Mouse (Mus musculus) liver, embryonic 13.5 days (tissue): Measurements from ENCODE around the gene Nr2c2ap. TPM values are rescaled to one million over a fixed set of nuclear protein-coding genes. Genes with fewer than 3 reads are reported as not detected.

Experiments used
- ATAC-seq: fragments of 200-750 bp; cut with Nextera tagmentation; 2 replicates; pipeline ENCODE4 v1.8.0; 2017; ENCODE audit warnings: low read depth, mild to moderate bottlenecking, moderate number of reproducible peaks, moderate library complexity
- DNase-seq: peaks from one replicate; pipeline ENCODE4 v3.0.0; 2022
- H3K27ac ChIP-seq: fragments of 300-500 bp; sonication (generic); 2 replicates; pipeline ENCODE4 v1.5.1; 2015; ENCODE audit warnings: moderate library complexity, mild to moderate bottlenecking, inconsistent platforms
- H3K27me3 ChIP-seq: fragments of 300-500 bp; sonication (generic); 2 replicates; pipeline ENCODE4 v1.6.1; 2015; ENCODE audit warnings: mild to moderate bottlenecking, inconsistent platforms
- H3K36me3 ChIP-seq: fragments of 300-500 bp; sonication (generic); 2 replicates; pipeline ENCODE4 v1.6.1; 2015; ENCODE audit warnings: mild to moderate bottlenecking, inconsistent platforms
- H3K4me1 ChIP-seq: fragments of 300-500 bp; sonication (generic); replicated peaks from 2 replicates; pipeline ENCODE4 v1.6.1; 2015; ENCODE audit warnings: inconsistent platforms
- H3K4me2 ChIP-seq: fragments of 300-500 bp; sonication (generic); 2 replicates; pipeline ENCODE4 v1.6.1; 2015; ENCODE audit warnings: inconsistent platforms, mild to moderate bottlenecking, moderate library complexity
- H3K4me3 ChIP-seq: fragments of 300-500 bp; sonication (generic); replicated peaks from 2 replicates; pipeline ENCODE4 v1.5.1; 2015; ENCODE audit warnings: mild to moderate bottlenecking, inconsistent platforms
- H3K9ac ChIP-seq: fragments of 300-500 bp; sonication (generic); 2 replicates; pipeline ENCODE4 v1.6.1; 2015; ENCODE audit warnings: mild to moderate bottlenecking, inconsistent platforms
- H3K9me3 ChIP-seq: fragments of 300-500 bp; sonication (generic); replicated peaks from 2 replicates; pipeline ENCODE4 v1.6.1; 2016; ENCODE audit warnings: inconsistent platforms
- WGBS: fragments of 180-500 bp; shearing (Covaris S2); methylation state at CpG from one replicate; pipeline ENCODE4 v1.1.7; 2015; ENCODE audit not compliant: insufficient replicate concordance; 5-methylcytosine and 5-hydroxymethylcytosine counted together
- polyA plus RNA-seq: library from polyadenylated mRNA; unstranded; fragments of >200 nt; fragmentation: Nextera tagmentation; extraction: Ambion mirVana; gene quantifications from 2 replicates; pipeline ENCODE4 v1.2.1, GENCODE M21; 2015

Nr2c2ap gene
- polyA plus RNA-seq, 1 experiment from 2014 or later, result 26.2 TPM

DNA sequence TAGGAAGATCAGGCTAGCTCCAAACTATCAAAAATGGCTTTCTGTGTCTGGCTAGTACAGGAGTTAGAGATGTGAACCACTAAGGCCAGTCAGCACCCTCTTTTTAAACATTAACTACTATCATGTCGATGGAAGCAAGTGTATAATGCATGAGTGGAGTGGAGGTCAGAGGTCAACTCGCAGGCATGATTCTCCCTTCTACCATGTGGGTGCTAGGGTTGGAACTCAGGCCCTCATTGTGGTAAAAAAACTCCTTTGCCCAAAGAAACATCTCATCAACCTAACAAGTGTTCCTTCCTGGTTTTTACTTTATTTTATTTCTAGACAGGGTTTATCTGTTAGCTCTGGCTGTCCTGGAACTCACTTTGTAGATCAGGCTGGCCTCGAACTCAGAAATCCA is 39.6 kb downstream of the Nr2c2ap start:
- ATAC-seq (no peak), DNase-seq (no peak)
- Histone ChIP-seq H3K4me3 (no peak overlapping the region), H3K27me3 (peaks cover 8% of the 10 kb centered on the region), H3K4me1 (peaks cover 65% of the 10 kb centered on the region), H3K36me3 (peaks cover 6% of the 10 kb centered on the region; the same call in 1 of the 2 replicates), H3K9ac (no peak overlapping the region), H3K27ac (no peak overlapping the region), H3K9me3 (no peaks in the 10 kb centered on the region), H3K4me2 (no peak overlapping the region)
- 56% methylated on average over 3 of the region's 3 CpGs for WGBS

GRCm38 (mm10) chr8:70171240-70171639 is 40.1 kb downstream of the Nr2c2ap start:
- Histone ChIP-seq H3K4me1 (peaks cover 60% of the 10 kb centered on the region), H3K27me3 (peaks cover 4% of the 10 kb centered on the region; the same call in 1 of the 2 replicates), H3K9ac (no peak overlapping the region), H3K36me3 (peaks cover 6% of the 10 kb centered on the region; the same call in 1 of the 2 replicates), H3K4me3 (no peak overlapping the region), H3K27ac (peak overlapping the region; percentile 70), H3K4me2 (peak overlapping the region; percentile 74; the same call in 1 of the 2 replicates), H3K9me3 (no peaks in the 10 kb centered on the region)
- ATAC-seq (peak; percentile 35; the same call in 1 of the 2 replicates), DNase-seq (no peak)
- WGBS, result 63% methylated on average over 7 of the region's 7 CpGs

DNA sequence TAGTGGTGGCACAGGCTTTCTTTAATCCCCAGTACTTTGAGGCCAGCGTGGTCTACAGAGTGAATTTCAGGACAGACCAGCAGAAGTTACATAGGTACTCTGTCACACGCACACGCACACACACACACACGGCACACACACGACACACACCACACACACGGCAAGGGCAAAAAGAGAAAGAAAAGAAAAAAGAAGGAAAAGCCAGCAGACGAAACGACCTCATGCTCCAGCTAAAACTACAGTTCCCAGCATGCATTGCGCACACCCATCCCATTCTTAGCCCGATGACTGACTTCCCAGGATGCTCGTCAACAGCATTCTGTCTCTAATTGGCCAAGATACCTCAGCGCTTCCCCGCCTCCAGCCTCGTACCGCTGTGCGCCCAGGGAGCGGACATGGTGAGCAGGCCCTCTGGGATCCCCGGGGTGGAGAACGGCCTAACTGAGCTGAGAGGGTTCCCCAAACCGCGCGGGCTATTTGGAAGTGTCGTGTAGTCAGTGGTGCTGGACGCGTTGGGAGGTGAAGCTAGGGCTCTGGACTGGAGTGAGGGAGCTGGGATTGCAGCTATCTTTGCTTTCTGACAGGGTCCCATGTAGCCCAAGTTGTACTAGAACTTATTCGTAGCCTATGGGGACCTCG is 41.0 kb downstream of the Nr2c2ap start, which contains the start of gene Tmem161a:
Tmem161a (plus strand) TSS at position 314 of the 639 bp plus-strand sequence.
- peak within 1 kb of the TSS; percentile 75 for H3K4me3 ChIP-seq
- peaks cover 14% of the 10 kb centered on the region for H3K36me3 ChIP-seq
- H3K4me1 ChIP-seq, result peaks cover 52% of the 10 kb centered on the region
- H3K27me3 ChIP-seq, result 0 out of 2 replicates have a peak, but pooled peaks cover under 1% of the 10 kb centered on the region
- 3% methylated on average over 27 of the region's 27 CpGs for WGBS
- H3K27ac ChIP-seq, result peak within 1 kb of the TSS; percentile 70
- H3K9me3 ChIP-seq, result no peaks in the 10 kb centered on the region
- peak within 1 kb of the TSS; percentile 74 for H3K4me2 ChIP-seq
- DNase-seq (peak; percentile 91), ATAC-seq (peak; percentile 93)
- peak within 1 kb of the TSS; percentile 82 for H3K9ac ChIP-seq

DNA sequence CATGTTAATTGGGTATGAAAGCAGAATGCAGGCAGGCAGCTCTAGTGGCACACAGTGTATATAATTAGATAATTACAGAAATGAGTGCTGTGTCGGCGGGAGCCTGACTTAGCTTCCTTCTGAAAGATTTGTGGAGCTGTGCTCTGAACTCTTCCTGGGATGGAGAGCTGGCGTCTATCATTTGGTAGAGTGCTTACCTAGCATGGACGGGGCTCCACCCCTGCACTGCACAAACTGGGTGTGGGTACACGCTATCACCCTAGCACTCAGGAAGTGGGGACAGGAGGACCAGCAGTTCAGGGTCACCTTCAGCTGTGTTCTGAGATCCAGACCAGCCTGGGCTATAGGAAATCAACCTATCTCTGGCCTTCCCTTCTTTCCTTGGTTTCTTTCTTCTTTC is 42.2 kb downstream of the Nr2c2ap start:
- DNase-seq, result peak; percentile 39
- peaks cover 23% of the 10 kb centered on the region for H3K36me3 ChIP-seq
- H3K27ac ChIP-seq, result peak overlapping the region; percentile 69
- peaks cover 52% of the 10 kb centered on the region for H3K4me1 ChIP-seq
- H3K9me3 ChIP-seq, result no peaks in the 10 kb centered on the region
- H3K4me2 ChIP-seq, result peak overlapping the region; percentile 74
- no peaks in the 10 kb centered on the region for H3K27me3 ChIP-seq
- peak overlapping the region; percentile 75 for H3K4me3 ChIP-seq
- ATAC-seq, result peak; percentile 67
- WGBS, result 27% methylated on average over 5 of the region's 5 CpGs
- peak overlapping the region; percentile 82 for H3K9ac ChIP-seq

DNA sequence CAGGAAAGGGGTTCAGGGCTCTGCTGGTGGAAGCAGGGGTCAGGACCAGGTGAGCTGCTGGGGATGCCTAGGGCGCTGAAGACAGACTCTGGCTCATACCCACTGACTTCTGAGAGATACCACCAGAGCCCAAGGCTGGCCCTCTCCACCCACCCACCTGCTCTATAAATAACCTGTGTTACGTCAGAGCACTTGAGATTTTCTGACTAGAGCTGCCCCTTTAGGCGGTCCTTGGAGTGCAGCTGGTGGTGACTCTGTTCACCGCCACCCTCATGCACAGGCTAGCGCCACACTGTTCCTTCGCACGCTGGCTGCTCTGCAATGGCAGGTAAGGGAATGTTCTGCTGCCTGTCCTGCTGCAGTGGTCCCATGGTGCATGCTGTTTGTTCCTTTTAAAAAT is 42.9 kb downstream of the Nr2c2ap start:
- 79% methylated on average over 7 of the region's 7 CpGs for WGBS
- no peaks in the 10 kb centered on the region for H3K27me3 ChIP-seq
- no peak for ATAC-seq
- H3K4me2 ChIP-seq, result peak overlapping the region; percentile 74
- peaks cover 57% of the 10 kb centered on the region for H3K4me1 ChIP-seq
- peaks cover 31% of the 10 kb centered on the region for H3K36me3 ChIP-seq
- no peak overlapping the region for H3K4me3 ChIP-seq
- DNase-seq, result no peak
- no peaks in the 10 kb centered on the region for H3K9me3 ChIP-seq
- peak overlapping the region; percentile 69 for H3K27ac ChIP-seq
- H3K9ac ChIP-seq, result 0 out of 2 replicates have a peak overlapping the region, but pooled peaks have one; percentile 82

DNA sequence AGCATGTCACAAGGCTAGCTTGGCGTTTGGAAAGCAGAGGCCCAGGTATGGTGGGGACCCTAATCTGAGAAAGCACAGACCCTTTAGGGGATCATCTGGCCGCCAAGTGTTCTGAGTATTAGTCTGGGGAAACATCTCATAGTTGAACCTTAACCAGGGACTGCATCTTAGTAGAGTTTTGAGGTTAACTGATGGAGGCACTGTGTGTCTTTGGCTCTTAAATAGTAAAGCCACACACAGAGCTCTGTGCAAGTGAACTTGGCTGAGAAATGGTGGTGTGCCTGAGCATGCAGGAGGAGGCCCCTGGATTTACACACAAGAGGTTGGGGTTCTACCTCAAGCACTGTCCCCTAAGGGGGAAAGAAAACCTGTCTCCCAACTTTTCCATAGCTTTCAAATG is 47.1 kb downstream of the Nr2c2ap start:
- H3K9me3 ChIP-seq, result no peaks in the 10 kb centered on the region
- H3K4me2 ChIP-seq, result no peak overlapping the region
- whole genome bisulfite sequencing, result 77% methylated on average over 2 of the region's 2 CpGs
- no peaks in the 10 kb centered on the region for H3K27me3 ChIP-seq
- peaks cover 57% of the 10 kb centered on the region for H3K4me1 ChIP-seq
- H3K27ac ChIP-seq, result no peak overlapping the region
- no peak overlapping the region for H3K4me3 ChIP-seq
- H3K36me3 ChIP-seq, result peaks cover 60% of the 10 kb centered on the region
- no peak for DNase-seq
- H3K9ac ChIP-seq, result 0 out of 2 replicates have a peak overlapping the region, but pooled peaks have one; percentile 4
- no peak for ATAC-seq

- Histone ChIP-seq H3K4me3 (no peak overlapping the region), H3K27me3 (no peaks in the 10 kb centered on the region), H3K4me1 (peaks cover 51% of the 10 kb centered on the region), H3K27ac (no peak overlapping the region), H3K9me3 (no peaks in the 10 kb centered on the region), H3K9ac (no peak overlapping the region), H3K4me2 (no peak overlapping the region), H3K36me3 (peaks cover 62% of the 10 kb centered on the region)
- ATAC-seq (no peak), DNase-seq (no peak)
- 86% methylated on average over 4 of the region's 4 CpGs for WGBS
These were observed 47.9 kb downstream of the Nr2c2ap start for GRCm38 (mm10) chr8:70179082-70179481.

DNA sequence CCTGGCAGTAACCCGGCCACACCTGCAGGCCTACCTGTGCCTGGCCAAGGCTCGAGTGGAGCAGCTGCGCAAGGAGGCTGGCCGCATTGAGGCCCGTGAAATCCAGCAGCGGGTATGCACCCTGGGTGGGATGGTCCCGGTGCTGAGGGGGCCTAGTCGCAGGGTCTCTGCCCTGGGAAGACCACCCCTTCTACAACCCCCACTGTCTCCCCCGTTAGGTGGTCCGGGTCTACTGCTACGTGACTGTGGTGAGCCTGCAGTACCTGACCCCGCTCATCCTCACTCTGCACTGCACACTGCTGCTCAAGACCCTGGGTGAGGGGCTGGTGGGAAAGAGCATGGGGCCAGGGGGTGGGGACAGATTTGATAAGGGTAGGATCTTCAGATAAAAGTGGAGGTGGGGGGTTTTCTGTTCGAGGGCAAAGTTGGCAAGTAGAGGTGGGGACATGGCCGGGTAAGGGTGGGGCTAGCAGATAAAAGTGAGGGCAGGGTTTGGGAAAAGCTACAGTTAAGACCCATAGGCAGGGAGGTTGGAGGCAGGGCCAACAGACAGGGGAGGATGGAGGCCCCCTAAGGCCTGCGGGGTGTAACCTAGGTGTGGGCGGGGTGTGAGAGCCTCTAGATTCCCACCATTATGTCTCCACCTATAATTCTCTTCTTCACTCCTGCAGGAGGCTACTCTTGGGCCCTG is 50.2 kb downstream of the Nr2c2ap start:
- DNase-seq (peak; percentile 69), ATAC-seq (peak; percentile 93)
- peak overlapping the region; percentile 49 for H3K4me2 ChIP-seq
- WGBS, result 57% methylated on average over 16 of the region's 16 CpGs
- peak overlapping the region; percentile 35 for H3K9ac ChIP-seq
- H3K4me3 ChIP-seq, result no peak overlapping the region
- H3K27ac ChIP-seq, result peak overlapping the region; percentile 78
- no peaks in the 10 kb centered on the region for H3K9me3 ChIP-seq
- peaks cover 42% of the 10 kb centered on the region for H3K4me1 ChIP-seq
- H3K36me3 ChIP-seq, result peaks cover 57% of the 10 kb centered on the region
- no peaks in the 10 kb centered on the region for H3K27me3 ChIP-seq

- H3K36me3 ChIP-seq, result peaks cover 52% of the 10 kb centered on the region
- 70% methylated on average over 2 of the region's 2 CpGs for whole genome bisulfite sequencing
- no peak for DNase-seq
- no peaks in the 10 kb centered on the region for H3K9me3 ChIP-seq
- H3K9ac ChIP-seq, result peak overlapping the region; percentile 35; the same call in 1 of the 2 replicates
- peaks cover 42% of the 10 kb centered on the region for H3K4me1 ChIP-seq
- H3K4me2 ChIP-seq, result peak overlapping the region; percentile 49
- no peak for ATAC-seq
- no peaks in the 10 kb centered on the region for H3K27me3 ChIP-seq
- H3K4me3 ChIP-seq, result no peak overlapping the region
- peak overlapping the region; percentile 78 for H3K27ac ChIP-seq
These were observed 50.7 kb downstream of the Nr2c2ap start for GRCm38 (mm10) chr8:70181903-70182252.

DNA sequence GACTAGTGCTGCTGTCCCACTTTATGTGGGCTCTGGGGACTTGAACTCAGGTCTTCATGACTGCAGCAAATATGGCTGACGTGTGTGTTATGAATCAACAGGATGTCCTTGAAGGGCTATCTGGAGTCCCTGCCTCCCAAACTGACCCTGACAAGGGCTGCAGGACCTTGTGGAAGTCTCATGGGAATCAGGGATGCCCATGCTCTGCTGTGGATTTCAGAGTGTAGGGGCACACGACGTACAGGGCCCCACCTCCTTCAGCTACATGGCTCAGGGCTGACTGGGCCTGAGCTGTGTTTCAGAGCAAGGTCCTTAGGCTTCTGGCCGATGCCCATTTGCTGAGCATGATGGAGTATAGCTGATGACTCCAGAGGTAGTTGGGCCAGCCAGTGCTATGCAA is 52.1 kb downstream of the Nr2c2ap start:
- Histone ChIP-seq H3K4me3 (no peak overlapping the region), H3K4me2 (no peak overlapping the region), H3K36me3 (peaks cover 52% of the 10 kb centered on the region)

More for the DNA sequence above, 52.1 kb downstream of the Nr2c2ap start:
- Histone ChIP-seq H3K27ac (0 out of 2 replicates have a peak overlapping the region, but pooled peaks have one; percentile 39), H3K9me3 (no peaks in the 10 kb centered on the region), H3K9ac (peak overlapping the region; percentile 17; the same call in 1 of the 2 replicates), H3K27me3 (no peaks in the 10 kb centered on the region), H3K4me1 (peaks cover 42% of the 10 kb centered on the region)
- ATAC-seq (no peak), DNase-seq (no peak)
- WGBS, result 69% methylated on average over 4 of the region's 4 CpGs
